Mouse (Mus musculus): ENCODE data around the gene Slc6a21. TPM values are rescaled to one million over a fixed set of nuclear protein-coding genes. Genes with fewer than 3 reads are reported as not detected.

Gene Slc6a21
- polyA plus RNA-seq, 1 experiment from 2014 or later: not detected

DNA sequence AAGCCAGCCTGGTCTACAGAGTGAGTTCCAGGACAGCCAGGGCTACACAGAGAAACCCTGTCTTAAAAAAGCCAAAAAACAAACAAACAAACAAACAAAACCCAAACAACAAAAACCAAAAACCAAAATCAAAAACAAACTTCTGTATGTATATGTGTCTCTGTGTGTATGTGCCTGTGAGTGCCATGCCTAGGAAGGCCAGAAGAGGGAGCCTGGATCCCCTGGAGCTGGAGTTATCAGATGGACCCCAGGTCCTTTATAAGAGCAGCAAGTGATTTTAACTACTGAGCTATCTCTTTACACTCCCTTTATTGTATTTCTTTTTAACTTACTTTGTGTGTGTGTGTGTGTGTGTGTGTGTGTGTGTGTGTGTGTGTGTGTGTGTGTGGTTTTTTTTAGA, 48.5 kb downstream of the Slc6a21 start:
- no peaks in the 10 kb centered on the region for H3K27me3 ChIP-seq

DNA sequence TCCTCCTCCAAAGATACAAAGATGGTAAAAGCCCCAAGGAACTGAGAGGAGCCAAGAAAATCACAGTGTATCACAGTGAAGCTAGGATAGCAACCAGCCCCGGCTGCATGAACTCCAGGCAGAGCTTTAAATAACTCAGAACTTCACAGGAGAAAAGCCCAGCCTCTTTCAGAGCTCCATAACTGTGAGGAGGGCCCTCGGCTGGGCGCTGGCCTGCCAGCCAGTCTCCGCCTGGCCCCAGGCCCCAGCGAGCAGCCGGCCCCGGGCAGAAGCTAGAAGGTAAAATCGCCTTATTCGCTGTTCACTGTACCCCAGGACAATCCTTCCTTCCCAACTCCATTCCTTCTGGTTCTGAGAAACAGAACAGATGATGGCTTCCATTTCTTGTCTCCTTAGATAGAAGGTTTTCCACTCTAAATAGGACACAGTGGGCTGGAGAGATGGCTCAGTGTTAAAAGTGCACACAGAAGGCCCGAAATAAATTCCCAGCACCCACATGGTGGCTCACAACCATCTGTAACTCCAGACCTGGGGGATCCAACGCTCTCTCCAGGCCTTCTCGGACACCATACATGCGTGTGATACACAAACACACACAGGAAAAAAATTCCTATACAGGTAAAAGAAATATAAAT, 51.6 kb downstream of the Slc6a21 start:
- Histone ChIP-seq H3K27me3 (no peaks in the 10 kb centered on the region), H3K4me2 (no peak overlapping the region), H3K9me3 (no peaks in the 10 kb centered on the region), H3K27ac (replicated peaks) (no peak overlapping the region), H3K4me1 (replicated peaks) (peaks cover 18% of the 10 kb centered on the region), H3K36me3 (0 out of 2 replicates have a peak, but pooled peaks cover 4% of the 10 kb centered on the region), H3K9ac (no peak overlapping the region), H3K4me3 (no peak overlapping the region)
- 74% methylated on average over 13 of the region's 13 CpGs for WGBS
- no peak for ATAC-seq (ENCODE audit: low read depth)

More for the DNA sequence above, 48.5 kb downstream of the Slc6a21 start:
- Histone ChIP-seq H3K4me3 (no peak overlapping the region), H3K36me3 (0 out of 2 replicates have a peak, but pooled peaks cover 4% of the 10 kb centered on the region), H3K27ac (replicated peaks) (no peak overlapping the region), H3K4me2 (no peak overlapping the region), H3K4me1 (replicated peaks) (no peaks in the 10 kb centered on the region), H3K9me3 (no peaks in the 10 kb centered on the region), H3K9ac (no peak overlapping the region)
- no peak for ATAC-seq (ENCODE audit: low read depth)

DNA sequence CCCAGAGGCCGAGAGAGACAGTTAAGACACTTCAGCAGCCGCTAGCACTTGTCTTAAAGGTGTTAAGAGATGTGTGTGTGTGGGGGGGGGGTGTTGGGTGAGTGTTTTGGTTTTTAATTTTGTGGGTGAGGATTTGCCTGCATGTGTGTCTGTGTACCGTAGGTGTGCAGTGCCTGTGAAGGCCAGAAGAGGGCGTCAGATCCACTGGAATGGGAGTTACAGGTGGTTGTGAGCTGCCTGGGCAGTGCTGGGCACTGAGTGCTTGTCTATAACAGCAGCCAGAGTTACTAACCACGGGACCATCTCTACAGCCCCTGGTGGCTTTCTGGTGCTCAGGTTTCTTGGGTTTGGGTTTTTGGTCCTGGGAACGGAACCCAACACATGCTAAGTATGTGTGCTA, 54.2 kb downstream of the Slc6a21 start:
- WGBS: 86% methylated on average over 6 of the region's 6 CpGs
- H3K27ac ChIP-seq (replicated peaks): no peak overlapping the region
- H3K4me3 ChIP-seq: no peak overlapping the region
- no peaks in the 10 kb centered on the region; the same call in 1 of the 2 replicates for H3K27me3 ChIP-seq
- no peaks in the 10 kb centered on the region for H3K9me3 ChIP-seq
- no peak overlapping the region for H3K4me2 ChIP-seq
- H3K9ac ChIP-seq: no peak overlapping the region
- no peaks in the 10 kb centered on the region for H3K36me3 ChIP-seq
- ATAC-seq (ENCODE audit: low read depth): no peak
- peaks cover 28% of the 10 kb centered on the region for H3K4me1 ChIP-seq (replicated peaks)

DNA sequence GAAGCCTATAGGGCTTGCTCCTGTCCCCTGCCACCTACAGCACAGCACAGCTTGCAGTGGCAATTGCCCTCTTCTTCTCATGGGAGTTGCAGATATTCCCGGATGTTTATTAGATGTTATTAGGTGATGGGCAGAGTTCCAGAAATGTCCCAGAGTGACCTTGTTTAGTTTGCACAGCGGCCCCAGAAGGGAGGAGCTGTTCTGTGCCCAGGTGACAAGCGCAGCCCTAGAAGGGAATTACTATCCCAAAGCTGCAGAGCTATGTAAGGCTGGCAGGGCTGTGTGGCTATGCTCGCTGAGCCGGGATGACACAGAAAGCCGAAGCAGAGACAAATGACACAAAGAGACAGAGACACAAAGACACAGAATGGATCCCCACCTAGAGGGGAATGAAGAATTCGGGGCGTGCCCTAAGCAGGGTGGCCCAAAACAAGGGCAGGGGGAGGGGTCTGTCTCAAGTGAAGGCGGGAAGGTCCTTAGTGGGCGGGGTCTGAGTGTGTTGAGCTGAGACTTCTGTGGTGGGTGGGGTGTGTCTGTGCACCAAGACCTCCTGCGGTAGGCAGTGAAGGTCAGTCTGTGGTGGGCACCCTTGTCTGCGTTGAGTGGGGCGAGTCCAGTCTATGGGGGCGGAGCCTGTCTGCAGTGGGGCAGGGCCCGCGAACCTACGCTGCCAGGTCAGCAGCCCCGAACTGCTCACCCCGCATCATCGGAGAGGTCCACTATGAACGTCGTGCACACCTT, 55.5 kb downstream of the Slc6a21 start:
- Histone ChIP-seq H3K27ac (replicated peaks) (no peak overlapping the region; the same call in 1 of the 2 replicates), H3K9me3 (no peaks in the 10 kb centered on the region), H3K4me3 (peak overlapping the region; percentile 54), H3K27me3 (peaks cover 7% of the 10 kb centered on the region), H3K9ac (peak overlapping the region; percentile 76), H3K4me2 (peak overlapping the region; percentile 91), H3K4me1 (replicated peaks) (peaks cover 28% of the 10 kb centered on the region), H3K36me3 (no peaks in the 10 kb centered on the region)
- peak; percentile 47 for ATAC-seq (ENCODE audit: low read depth)
- 4% methylated on average over 22 of the region's 22 CpGs for WGBS

DNA sequence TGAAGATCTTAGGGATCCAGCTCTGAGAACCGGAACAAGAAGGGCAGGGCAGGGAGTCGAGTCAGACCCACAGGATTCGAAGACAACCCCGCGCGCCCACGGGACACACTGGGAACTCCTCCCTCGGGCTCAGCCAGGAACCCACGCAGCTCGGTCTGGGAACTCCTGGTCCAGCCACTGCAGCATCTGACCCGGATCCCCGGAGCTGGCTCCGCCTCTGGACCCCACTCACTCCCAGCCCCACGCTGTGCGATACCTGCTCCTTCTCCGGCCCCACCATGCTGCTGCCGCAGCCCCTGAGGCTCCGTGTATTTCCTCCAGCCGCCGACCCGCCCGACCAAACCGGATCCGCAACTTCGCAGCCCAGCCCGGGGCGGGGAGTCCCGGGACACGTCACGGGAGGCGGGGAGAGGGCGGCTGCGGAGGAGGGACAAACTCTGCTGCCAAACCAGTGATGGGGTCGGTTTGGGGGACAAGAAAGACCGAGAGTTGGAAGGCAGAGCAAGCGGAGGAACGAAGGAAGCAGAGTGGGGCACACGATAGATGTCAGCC, 56.2 kb downstream of the Slc6a21 start, which contains the start of gene Trpm4:
Gene Trpm4 (minus strand): TSS at position 350 of the 552 bp plus-strand sequence.
- Histone ChIP-seq H3K27ac (replicated peaks) (no peak within 1 kb of the TSS; the same call in 1 of the 2 replicates), H3K4me3 (peak within 1 kb of the TSS; percentile 54), H3K4me1 (replicated peaks) (peaks cover 35% of the 10 kb centered on the region), H3K9me3 (no peaks in the 10 kb centered on the region), H3K4me2 (peak within 1 kb of the TSS; percentile 91), H3K36me3 (no peaks in the 10 kb centered on the region), H3K27me3 (peaks cover 13% of the 10 kb centered on the region), H3K9ac (peak within 1 kb of the TSS; percentile 76)
- under 1% methylated on average over 38 of the region's 38 CpGs for WGBS
- peak; percentile 57 for ATAC-seq (ENCODE audit: low read depth)

DNA sequence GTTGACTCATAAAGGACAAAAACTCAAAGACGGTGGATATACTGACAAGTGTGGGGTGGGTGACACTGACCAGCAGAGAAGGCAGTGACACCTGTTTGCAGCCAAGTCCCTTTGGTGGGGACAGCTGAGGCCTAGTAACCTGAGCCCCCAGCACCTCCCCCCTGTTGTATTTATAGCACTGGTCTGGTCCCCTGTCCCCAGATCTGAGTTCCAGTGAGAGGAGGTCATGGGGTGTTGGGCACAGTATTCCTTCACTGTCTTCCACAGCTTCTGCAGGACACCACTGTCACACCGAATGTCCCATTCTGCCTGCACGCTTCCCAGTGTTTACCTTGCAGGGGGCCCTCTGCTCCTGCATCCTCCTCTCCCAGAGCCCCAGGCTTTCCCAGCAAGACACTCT, 57.3 kb downstream of the Slc6a21 start:
- no peaks in the 10 kb centered on the region for H3K36me3 ChIP-seq
- H3K27me3 ChIP-seq: peaks cover 17% of the 10 kb centered on the region
- no peak overlapping the region for H3K4me3 ChIP-seq
- 32% methylated on average over 3 of the region's 3 CpGs for WGBS
- H3K4me2 ChIP-seq: no peak overlapping the region
- H3K27ac ChIP-seq (replicated peaks): no peak overlapping the region
- ATAC-seq (ENCODE audit: low read depth): no peak
- peak overlapping the region; percentile 8; the same call in 1 of the 2 replicates for H3K9ac ChIP-seq
- no peaks in the 10 kb centered on the region for H3K9me3 ChIP-seq
- H3K4me1 ChIP-seq (replicated peaks): peaks cover 46% of the 10 kb centered on the region

DNA sequence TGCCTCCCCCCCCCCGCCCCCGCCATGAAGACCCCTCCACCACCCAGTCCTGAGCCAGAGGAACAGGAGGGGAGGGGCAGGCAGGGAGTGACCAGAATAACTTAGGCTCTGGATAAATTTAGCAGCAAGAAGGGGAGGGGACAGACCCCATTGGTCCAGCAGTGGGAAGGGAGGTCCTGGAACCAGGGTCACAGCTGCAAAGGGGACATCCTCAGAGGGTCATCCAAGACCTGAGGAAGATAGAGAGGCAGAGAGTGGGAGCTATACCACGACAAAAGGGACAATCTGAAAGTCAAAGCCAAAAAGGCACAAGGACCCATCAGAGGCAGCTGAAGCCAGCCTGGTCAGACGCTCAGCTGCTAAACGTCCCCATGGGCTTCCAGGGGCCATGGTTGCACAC, 57.7 kb downstream of the Slc6a21 start, which contains the start of gene Hrc:
Gene Hrc (plus strand): TSS at position 235 of the 400 bp plus-strand sequence.
- Histone ChIP-seq H3K27me3 (peaks cover 17% of the 10 kb centered on the region), H3K4me3 (no peak within 1 kb of the TSS), H3K9ac (peak within 1 kb of the TSS; percentile 76), H3K9me3 (no peaks in the 10 kb centered on the region), H3K27ac (replicated peaks) (no peak within 1 kb of the TSS), H3K4me2 (peak within 1 kb of the TSS; percentile 91), H3K4me1 (replicated peaks) (peaks cover 50% of the 10 kb centered on the region), H3K36me3 (no peaks in the 10 kb centered on the region)
- 38% methylated on average over 5 of the region's 5 CpGs for WGBS
- ATAC-seq (ENCODE audit: low read depth): no peak

DNA sequence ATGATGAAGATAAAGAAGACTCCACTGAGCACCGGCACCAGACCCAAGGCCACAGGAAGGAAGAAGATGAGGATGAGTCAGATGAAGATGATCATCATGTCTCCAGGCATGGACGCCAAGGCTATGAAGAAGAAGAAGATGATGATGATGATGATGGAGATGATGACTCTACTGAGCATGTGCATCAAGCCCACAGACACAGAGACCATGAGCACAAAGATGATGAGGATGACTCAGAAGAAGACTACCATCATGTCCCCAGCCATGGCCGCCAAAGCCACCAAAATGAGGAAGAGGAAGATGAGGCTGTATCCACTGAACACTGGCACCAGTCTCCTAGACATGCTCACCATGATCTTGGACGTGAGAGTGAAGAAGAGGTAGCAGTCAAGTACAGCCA, 59.0 kb downstream of the Slc6a21 start:
- Histone ChIP-seq H3K4me1 (replicated peaks) (peaks cover 63% of the 10 kb centered on the region), H3K27me3 (peaks cover 18% of the 10 kb centered on the region), H3K4me2 (no peak overlapping the region), H3K9ac (no peak overlapping the region), H3K36me3 (no peaks in the 10 kb centered on the region), H3K4me3 (no peak overlapping the region), H3K27ac (replicated peaks) (no peak overlapping the region), H3K9me3 (no peaks in the 10 kb centered on the region)
- no peak for ATAC-seq (ENCODE audit: low read depth)
- 95% methylated on average over 4 of the region's 4 CpGs for WGBS

DNA sequence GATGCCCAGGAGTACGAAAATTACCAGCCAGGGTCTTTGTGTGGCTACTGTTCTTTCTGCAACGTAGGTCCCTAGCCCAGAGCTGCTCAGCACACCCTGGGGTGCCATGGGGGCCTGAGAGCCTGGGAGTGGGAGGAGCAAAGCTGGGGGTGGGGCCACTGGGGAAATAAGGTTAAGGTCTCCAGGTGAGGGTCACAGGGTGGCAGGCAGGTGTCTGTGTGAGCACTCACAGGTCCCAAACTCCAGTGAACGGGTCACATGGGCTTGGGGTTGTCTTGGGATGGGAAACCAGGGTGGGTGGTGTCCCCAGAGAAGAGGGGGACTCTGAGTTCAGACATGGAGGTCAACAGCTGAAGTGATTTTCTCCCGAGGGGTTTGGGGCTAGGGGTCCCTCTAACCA, 60.2 kb downstream of the Slc6a21 start:
- H3K4me3 ChIP-seq: no peak overlapping the region
- H3K4me1 ChIP-seq (replicated peaks): peaks cover 61% of the 10 kb centered on the region
- ATAC-seq (ENCODE audit: low read depth): no peak
- no peaks in the 10 kb centered on the region for H3K9me3 ChIP-seq
- no peak overlapping the region for H3K9ac ChIP-seq
- no peak overlapping the region for H3K27ac ChIP-seq (replicated peaks)
- H3K27me3 ChIP-seq: peaks cover 21% of the 10 kb centered on the region
- 18% methylated on average over 4 of the region's 4 CpGs for WGBS
- no peak overlapping the region for H3K4me2 ChIP-seq
- no peaks in the 10 kb centered on the region for H3K36me3 ChIP-seq

DNA sequence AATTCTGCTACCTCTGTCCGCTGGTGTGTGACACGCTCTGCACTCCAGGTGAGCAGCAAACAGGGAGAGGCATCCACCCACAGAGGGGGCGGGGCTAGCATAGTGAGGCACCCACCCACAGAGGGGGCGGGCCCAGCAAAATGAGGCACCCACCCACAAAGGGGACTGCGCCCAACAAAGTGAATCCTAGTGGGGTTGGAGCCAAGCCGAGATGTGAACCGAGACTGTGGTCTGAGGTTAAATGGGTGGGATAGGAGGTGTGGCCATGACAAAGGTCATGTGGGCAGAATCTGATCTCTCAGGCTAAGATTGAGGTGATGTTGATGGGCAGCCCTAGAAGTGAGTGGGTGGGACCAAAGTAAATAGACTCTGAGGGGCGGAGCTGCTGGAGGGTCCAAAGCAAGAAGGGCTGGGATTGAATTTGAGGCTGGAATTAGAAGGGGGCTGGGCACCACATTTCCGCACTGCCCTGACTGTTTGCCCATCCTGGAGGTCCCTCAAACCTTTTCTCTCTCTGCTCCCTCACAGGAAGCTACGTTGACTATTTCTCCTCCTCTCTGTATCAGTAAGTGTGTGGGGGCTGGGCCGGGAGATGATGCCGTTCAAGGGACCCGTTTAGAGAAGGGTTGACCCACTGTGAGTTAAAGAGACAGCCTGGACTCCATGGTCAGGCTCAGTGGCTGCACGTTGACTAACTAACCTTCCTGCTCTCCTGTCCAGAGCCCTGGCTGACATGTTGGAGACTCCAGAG, 61.0 kb downstream of the Slc6a21 start:
- ATAC-seq (ENCODE audit: low read depth): no peak
- Histone ChIP-seq H3K4me3 (peak overlapping the region; percentile 49; the same call in 1 of the 2 replicates), H3K4me1 (replicated peaks) (peaks cover 53% of the 10 kb centered on the region), H3K36me3 (0 out of 2 replicates have a peak, but pooled peaks cover under 1% of the 10 kb centered on the region), H3K4me2 (peak overlapping the region; percentile 79), H3K9me3 (no peaks in the 10 kb centered on the region), H3K27ac (replicated peaks) (no peak overlapping the region), H3K27me3 (peaks cover 21% of the 10 kb centered on the region), H3K9ac (0 out of 2 replicates have a peak overlapping the region, but pooled peaks have one; percentile 4)
- 2% methylated on average over 14 of the region's 14 CpGs for WGBS
